Mouse (Mus musculus): Measurements from ENCODE around the gene Wdfy4. TPM values are rescaled to one million over a fixed set of nuclear protein-coding genes. Genes with fewer than 3 reads are reported as not detected.

Wdfy4 gene
- polyA plus RNA-seq, 1 experiment from 2014 or later = 0.24 TPM

DNA sequence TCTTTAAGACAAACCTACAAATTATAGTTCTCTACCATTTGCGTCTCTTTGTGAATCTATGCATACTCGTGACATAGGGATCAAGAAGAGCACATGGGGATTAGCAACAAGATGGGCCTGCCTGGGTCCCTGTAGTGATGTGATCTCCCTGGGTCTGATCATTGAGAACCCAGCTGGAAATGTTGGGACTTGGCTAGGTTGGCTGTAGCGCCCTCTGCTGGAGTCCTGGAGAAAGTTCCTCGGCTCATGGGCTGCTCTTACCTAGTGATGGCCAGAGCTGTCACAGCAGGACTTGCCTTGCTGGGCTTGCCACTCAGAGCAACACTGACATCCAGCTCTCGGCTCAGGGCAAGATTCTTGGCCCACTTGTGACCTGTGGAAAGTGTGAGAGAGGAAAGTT lies 224.8 kb downstream of the Wdfy4 start:
- Histone ChIP-seq H3K4me1 (ENCODE audit: control insufficient read depth, insufficient read depth, low read length) (no peaks in the 10 kb centered on the region), H3K9me3 (ENCODE audit: control insufficient read depth, low read length) (no peaks in the 10 kb centered on the region), H3K9ac (replicated peaks; ENCODE audit: low read length) (no peak overlapping the region), H3K4me2 (ENCODE audit: low read length) (no peak overlapping the region), H3K36me3 (ENCODE audit: control insufficient read depth, insufficient read depth, low read length) (no peaks in the 10 kb centered on the region), H3K4me3 (replicated peaks; ENCODE audit: low read depth, low read length) (no peak overlapping the region), H3K27me3 (ENCODE audit: control insufficient read depth, insufficient read depth, low read length) (no peaks in the 10 kb centered on the region), H3K27ac (replicated peaks; ENCODE audit: low read depth, low read length) (no peak overlapping the region)
- ATAC-seq (ENCODE audit: low FRiP score, low TSS enrichment) = no peak
- peak; percentile 79 for DNase-seq
- 36% methylated on average over 5 of the region's 5 CpGs for WGBS

DNA sequence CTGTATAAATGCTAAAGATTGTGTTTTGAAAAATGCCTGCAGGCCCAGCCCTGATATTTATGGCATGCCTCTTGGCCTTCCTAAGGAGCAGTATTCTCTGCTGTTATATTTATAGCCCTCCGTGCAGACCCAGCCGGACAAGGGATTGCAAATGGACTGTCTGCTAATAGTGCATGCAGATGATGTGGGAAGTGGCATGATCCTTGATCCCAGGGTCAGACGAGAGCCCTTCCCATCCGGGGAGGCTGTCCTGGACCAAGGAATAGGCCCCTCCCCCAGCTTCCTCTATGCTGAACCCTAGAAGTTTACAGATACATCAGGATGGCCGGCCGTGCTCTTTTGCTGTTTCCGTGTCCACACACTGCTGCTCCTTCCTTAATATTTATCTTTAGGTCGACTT lies 226.6 kb downstream of the Wdfy4 start:
- Histone ChIP-seq H3K27me3 (ENCODE audit: control insufficient read depth, insufficient read depth, low read length) (no peaks in the 10 kb centered on the region), H3K4me1 (ENCODE audit: control insufficient read depth, insufficient read depth, low read length) (no peaks in the 10 kb centered on the region), H3K9me3 (ENCODE audit: control insufficient read depth, low read length) (no peaks in the 10 kb centered on the region), H3K4me2 (ENCODE audit: low read length) (no peak overlapping the region), H3K27ac (replicated peaks; ENCODE audit: low read depth, low read length) (no peak overlapping the region), H3K36me3 (ENCODE audit: control insufficient read depth, insufficient read depth, low read length) (no peaks in the 10 kb centered on the region), H3K9ac (replicated peaks; ENCODE audit: low read length) (no peak overlapping the region), H3K4me3 (replicated peaks; ENCODE audit: low read depth, low read length) (no peak overlapping the region)
- DNase-seq = no peak
- ATAC-seq (ENCODE audit: low FRiP score, low TSS enrichment) = no peak
- 82% methylated on average over 8 of the region's 8 CpGs for WGBS

DNA sequence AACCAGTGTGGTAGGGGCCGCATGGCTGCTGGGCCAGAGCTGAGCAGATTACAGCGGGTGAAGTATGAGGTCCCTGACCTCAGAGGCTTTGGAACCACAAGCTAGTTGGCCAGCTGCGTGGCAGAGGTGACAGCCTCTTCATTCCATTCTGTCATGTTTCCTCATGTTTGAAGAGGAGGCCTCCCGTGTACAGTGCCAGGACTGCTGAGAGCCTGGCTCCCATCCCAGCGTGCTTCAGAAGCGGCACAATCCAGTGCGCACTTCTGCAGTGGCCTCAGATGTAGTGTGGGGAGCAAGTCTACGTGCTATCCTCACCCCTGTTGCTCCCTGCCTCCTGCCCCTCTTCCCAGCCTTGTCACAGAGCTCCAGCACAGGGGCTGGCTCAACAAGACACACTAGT lies 228.8 kb downstream of the Wdfy4 start:
- 77% methylated on average over 8 of the region's 8 CpGs for WGBS
- ATAC-seq (ENCODE audit: low FRiP score, low TSS enrichment) = no peak

DNA sequence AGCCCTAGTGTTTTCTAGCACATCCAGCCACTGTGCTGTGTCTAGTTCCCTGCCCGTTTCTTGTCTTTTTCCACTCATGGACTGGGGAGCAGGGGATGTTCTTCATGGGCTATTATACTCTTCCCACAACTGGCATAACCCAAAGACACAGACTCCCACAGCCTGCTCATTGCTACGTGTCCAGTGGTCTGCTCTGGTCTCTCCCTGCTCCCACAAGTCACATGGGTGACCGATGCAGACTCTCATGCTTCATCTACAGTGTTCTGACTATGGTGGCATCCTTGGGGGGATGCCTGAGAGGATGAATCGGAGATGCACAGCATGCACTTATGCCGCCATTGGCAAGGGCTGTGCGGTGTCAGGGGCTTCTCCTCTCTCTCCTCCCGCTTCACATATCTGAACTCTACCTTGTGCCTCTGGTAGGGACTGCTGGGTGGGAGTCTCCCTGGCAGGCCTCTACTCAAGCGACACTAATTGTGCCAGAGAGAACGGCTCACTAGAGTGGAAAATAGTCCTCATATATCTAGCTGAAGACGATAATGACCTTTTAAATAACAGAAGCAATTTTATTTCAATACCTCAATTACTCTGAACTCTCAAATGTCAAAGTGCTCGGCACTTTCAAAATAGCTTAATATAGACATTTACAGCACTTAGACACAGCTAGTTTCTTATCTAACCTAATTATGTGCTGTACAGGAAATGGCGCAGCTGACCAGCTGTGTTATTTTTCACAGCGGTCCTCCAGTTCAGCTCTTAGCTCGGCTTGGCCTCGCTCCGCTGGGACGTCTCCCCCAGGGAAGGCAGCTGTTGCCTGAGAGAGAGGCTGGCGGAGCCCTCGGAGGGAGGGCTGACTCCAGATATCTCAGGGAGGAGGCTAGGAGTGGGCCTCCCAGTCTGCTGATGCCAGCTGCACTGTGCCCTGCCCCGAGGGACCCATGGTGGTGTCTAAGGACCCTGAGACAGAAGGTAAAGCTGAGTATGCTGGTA lies 234.7 kb downstream of the Wdfy4 start:
- Histone ChIP-seq H3K27me3 (ENCODE audit: control insufficient read depth, insufficient read depth, low read length) (no peaks in the 10 kb centered on the region), H3K36me3 (ENCODE audit: control insufficient read depth, insufficient read depth, low read length) (no peaks in the 10 kb centered on the region), H3K9ac (replicated peaks; ENCODE audit: low read length) (no peak overlapping the region), H3K4me2 (ENCODE audit: low read length) (no peak overlapping the region), H3K9me3 (ENCODE audit: control insufficient read depth, low read length) (no peaks in the 10 kb centered on the region), H3K27ac (replicated peaks; ENCODE audit: low read depth, low read length) (no peak overlapping the region), H3K4me1 (ENCODE audit: control insufficient read depth, insufficient read depth, low read length) (0 out of 2 replicates have a peak, but pooled peaks cover 7% of the 10 kb centered on the region), H3K4me3 (replicated peaks; ENCODE audit: low read depth, low read length) (no peak overlapping the region)
- ATAC-seq (ENCODE audit: low FRiP score, low TSS enrichment) = no peak; the same call in 1 of the 2 replicates
- peak; percentile 57 for DNase-seq
- WGBS = 61% methylated on average over 20 of the region's 20 CpGs

More for the DNA sequence above, 228.8 kb downstream of the Wdfy4 start:
- no peak overlapping the region for H3K4me2 ChIP-seq (ENCODE audit: low read length)
- no peak overlapping the region for H3K4me3 ChIP-seq (replicated peaks; ENCODE audit: low read depth, low read length)
- no peak overlapping the region for H3K9ac ChIP-seq (replicated peaks; ENCODE audit: low read length)
- 0 out of 2 replicates have a peak, but pooled peaks cover under 1% of the 10 kb centered on the region for H3K4me1 ChIP-seq (ENCODE audit: control insufficient read depth, insufficient read depth, low read length)
- H3K27me3 ChIP-seq (ENCODE audit: control insufficient read depth, insufficient read depth, low read length) = no peaks in the 10 kb centered on the region
- no peaks in the 10 kb centered on the region for H3K9me3 ChIP-seq (ENCODE audit: control insufficient read depth, low read length)
- no peaks in the 10 kb centered on the region for H3K36me3 ChIP-seq (ENCODE audit: control insufficient read depth, insufficient read depth, low read length)
- H3K27ac ChIP-seq (replicated peaks; ENCODE audit: low read depth, low read length) = no peak overlapping the region
- DNase-seq = no peak

DNA sequence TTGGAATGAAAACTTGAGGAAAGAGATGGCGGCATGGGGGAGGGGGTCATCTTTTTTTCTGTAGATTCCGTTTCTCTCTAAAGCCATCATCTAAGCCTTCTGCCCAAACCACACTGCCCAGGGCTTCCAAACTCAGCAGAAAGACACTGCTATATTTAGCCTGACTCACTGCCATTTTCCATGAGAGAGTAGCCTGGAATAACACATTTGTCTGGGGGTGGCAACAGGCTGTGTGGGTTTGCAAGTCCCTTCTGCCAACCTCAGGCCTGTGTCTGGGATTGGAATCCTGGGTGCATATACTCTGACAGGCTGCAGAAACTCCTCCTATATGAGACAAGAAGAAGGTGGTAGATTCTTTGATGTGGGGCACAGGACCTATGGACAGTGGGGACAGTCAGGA lies 237.8 kb downstream of the Wdfy4 start:
- no peak for ATAC-seq (ENCODE audit: low FRiP score, low TSS enrichment)
- H3K27me3 ChIP-seq (ENCODE audit: control insufficient read depth, insufficient read depth, low read length) = no peaks in the 10 kb centered on the region
- H3K36me3 ChIP-seq (ENCODE audit: control insufficient read depth, insufficient read depth, low read length) = no peaks in the 10 kb centered on the region
- no peak overlapping the region for H3K9ac ChIP-seq (replicated peaks; ENCODE audit: low read length)
- 0 out of 2 replicates have a peak, but pooled peaks cover 7% of the 10 kb centered on the region for H3K4me1 ChIP-seq (ENCODE audit: control insufficient read depth, insufficient read depth, low read length)
- WGBS = 89% methylated on average over 2 of the region's 2 CpGs
- no peak overlapping the region for H3K4me3 ChIP-seq (replicated peaks; ENCODE audit: low read depth, low read length)
- H3K27ac ChIP-seq (replicated peaks; ENCODE audit: low read depth, low read length) = no peak overlapping the region
- no peaks in the 10 kb centered on the region for H3K9me3 ChIP-seq (ENCODE audit: control insufficient read depth, low read length)
- DNase-seq = no peak
- H3K4me2 ChIP-seq (ENCODE audit: low read length) = no peak overlapping the region

DNA sequence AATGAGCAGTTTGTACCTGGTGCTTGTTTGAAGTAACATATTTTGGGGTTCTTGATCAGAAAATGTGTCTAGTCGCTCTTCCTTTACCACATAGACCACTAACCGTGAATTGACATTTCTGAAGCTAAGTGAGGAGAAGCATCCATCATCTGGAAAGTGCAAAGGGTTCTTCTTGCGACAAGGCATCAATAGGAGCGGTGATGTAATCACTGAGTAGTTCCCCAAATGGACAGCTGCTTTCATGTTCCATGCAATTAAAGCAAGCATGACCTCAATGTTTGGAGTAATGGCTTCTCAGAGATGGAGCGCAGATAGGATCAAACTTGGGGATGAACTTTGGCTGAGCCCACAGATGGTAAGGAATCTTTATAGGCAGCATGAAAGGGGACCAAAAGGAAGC lies 246.1 kb downstream of the Wdfy4 start:
- no peak for DNase-seq
- H3K27me3 ChIP-seq (ENCODE audit: control insufficient read depth, insufficient read depth, low read length) = no peaks in the 10 kb centered on the region
- no peak for ATAC-seq (ENCODE audit: low FRiP score, low TSS enrichment)

DNA sequence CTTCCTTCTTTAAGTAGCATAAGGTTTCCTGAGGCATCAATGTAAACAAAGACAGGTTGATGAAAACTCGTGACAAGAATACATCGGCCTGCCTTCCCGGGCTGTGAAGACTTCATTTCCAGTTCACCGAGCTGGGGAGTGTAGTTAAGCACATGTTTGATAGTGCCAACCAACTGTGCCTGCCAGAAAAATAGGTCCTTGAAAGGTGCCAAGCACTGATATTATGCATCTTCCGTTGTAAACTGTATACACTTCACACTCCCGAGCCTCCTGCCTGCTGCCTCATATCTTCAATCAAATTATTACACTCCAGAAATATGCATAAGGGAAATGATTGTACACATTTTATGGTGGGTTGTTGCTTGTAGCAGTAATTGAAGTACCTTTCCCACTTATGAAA lies 251.2 kb downstream of the Wdfy4 start:
- H3K4me1 ChIP-seq (ENCODE audit: control insufficient read depth, insufficient read depth, low read length) = no peaks in the 10 kb centered on the region
- H3K4me3 ChIP-seq (replicated peaks; ENCODE audit: low read depth, low read length) = no peak overlapping the region
- H3K27me3 ChIP-seq (ENCODE audit: control insufficient read depth, insufficient read depth, low read length) = no peaks in the 10 kb centered on the region
- H3K36me3 ChIP-seq (ENCODE audit: control insufficient read depth, insufficient read depth, low read length) = no peaks in the 10 kb centered on the region
- no peak overlapping the region for H3K9ac ChIP-seq (replicated peaks; ENCODE audit: low read length)
- no peak overlapping the region for H3K4me2 ChIP-seq (ENCODE audit: low read length)
- no peak overlapping the region for H3K27ac ChIP-seq (replicated peaks; ENCODE audit: low read depth, low read length)
- H3K9me3 ChIP-seq (ENCODE audit: control insufficient read depth, low read length) = no peaks in the 10 kb centered on the region
- ATAC-seq (ENCODE audit: low FRiP score, low TSS enrichment) = no peak
- no peak for DNase-seq
- WGBS = 70% methylated on average over 6 of the region's 6 CpGs

More for the DNA sequence above, 246.1 kb downstream of the Wdfy4 start:
- Histone ChIP-seq H3K9me3 (ENCODE audit: control insufficient read depth, low read length) (no peaks in the 10 kb centered on the region), H3K9ac (replicated peaks; ENCODE audit: low read length) (no peak overlapping the region), H3K4me3 (replicated peaks; ENCODE audit: low read depth, low read length) (no peak overlapping the region), H3K4me1 (ENCODE audit: control insufficient read depth, insufficient read depth, low read length) (no peaks in the 10 kb centered on the region), H3K27ac (replicated peaks; ENCODE audit: low read depth, low read length) (no peak overlapping the region), H3K36me3 (ENCODE audit: control insufficient read depth, insufficient read depth, low read length) (no peaks in the 10 kb centered on the region), H3K4me2 (ENCODE audit: low read length) (no peak overlapping the region)
- WGBS = 88% methylated on average over 5 of the region's 5 CpGs

DNA sequence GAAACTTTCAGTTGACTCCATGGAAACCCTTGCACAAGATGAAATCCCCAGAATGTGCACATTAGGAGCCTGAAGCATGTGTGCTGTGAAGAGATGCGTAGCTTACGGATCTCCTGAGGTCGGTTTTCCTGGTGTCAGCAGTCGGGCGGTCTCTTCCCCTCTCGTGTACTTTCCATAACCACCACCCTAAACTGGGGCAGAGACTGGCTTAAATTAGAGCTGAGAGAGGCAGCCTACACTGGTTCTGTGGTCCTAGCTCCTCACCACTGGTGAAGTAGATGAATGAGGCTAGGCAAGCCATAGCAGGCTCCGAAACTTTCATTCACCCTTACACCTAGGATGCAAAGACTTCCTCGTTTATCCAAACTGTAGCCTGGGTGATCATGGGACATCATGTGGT lies 253.1 kb downstream of the Wdfy4 start:
- Histone ChIP-seq H3K27me3 (ENCODE audit: control insufficient read depth, insufficient read depth, low read length) (no peaks in the 10 kb centered on the region), H3K4me1 (ENCODE audit: control insufficient read depth, insufficient read depth, low read length) (no peaks in the 10 kb centered on the region), H3K36me3 (ENCODE audit: control insufficient read depth, insufficient read depth, low read length) (no peaks in the 10 kb centered on the region), H3K9me3 (ENCODE audit: control insufficient read depth, low read length) (no peaks in the 10 kb centered on the region), H3K4me2 (ENCODE audit: low read length) (no peak overlapping the region), H3K9ac (replicated peaks; ENCODE audit: low read length) (no peak overlapping the region), H3K4me3 (replicated peaks; ENCODE audit: low read depth, low read length) (no peak overlapping the region), H3K27ac (replicated peaks; ENCODE audit: low read depth, low read length) (no peak overlapping the region)
- DNase-seq (no peak), ATAC-seq (ENCODE audit: low FRiP score, low TSS enrichment) (no peak)
- 93% methylated on average over 8 of the region's 8 CpGs for WGBS

DNA sequence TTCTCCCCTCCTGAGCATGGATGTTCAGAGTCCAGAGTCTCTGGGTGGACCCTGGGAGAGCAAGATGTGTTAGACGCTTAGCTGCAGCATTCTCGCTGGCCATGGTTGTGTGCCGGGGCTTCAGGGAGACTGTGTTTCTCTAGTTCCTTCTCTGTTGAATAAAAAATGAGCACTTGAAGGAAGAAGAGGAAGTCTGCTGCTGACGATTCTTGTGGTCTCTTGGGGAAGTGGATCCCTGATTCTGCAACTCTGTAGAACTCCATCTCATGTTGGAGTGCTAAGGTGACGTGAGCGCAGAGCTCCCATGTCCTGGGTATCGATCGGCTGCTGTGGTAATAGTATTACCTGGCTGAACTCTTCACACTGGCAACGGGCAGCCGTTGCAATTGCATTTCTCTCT lies 253.6 kb downstream of the Wdfy4 start:
- Histone ChIP-seq H3K27ac (replicated peaks; ENCODE audit: low read depth, low read length) (no peak overlapping the region), H3K36me3 (ENCODE audit: control insufficient read depth, insufficient read depth, low read length) (no peaks in the 10 kb centered on the region), H3K9me3 (ENCODE audit: control insufficient read depth, low read length) (no peaks in the 10 kb centered on the region), H3K4me3 (replicated peaks; ENCODE audit: low read depth, low read length) (no peak overlapping the region), H3K27me3 (ENCODE audit: control insufficient read depth, insufficient read depth, low read length) (no peaks in the 10 kb centered on the region), H3K4me1 (ENCODE audit: control insufficient read depth, insufficient read depth, low read length) (no peaks in the 10 kb centered on the region), H3K4me2 (ENCODE audit: low read length) (no peak overlapping the region), H3K9ac (replicated peaks; ENCODE audit: low read length) (no peak overlapping the region)
- ATAC-seq (ENCODE audit: low FRiP score, low TSS enrichment) (no peak), DNase-seq (no peak)
- WGBS = 88% methylated on average over 10 of the region's 10 CpGs
